Mouse (Mus musculus) fat pad, adult 2 months (tissue): Measurements from ENCODE around the gene 5730596B20Rik.

Source experiments
- DNase-seq: peaks from one replicate; pipeline ENCODE4 v3.0.0-alpha.2; 2011; ENCODE audit warnings: low read depth, low spot score; ENCODE audit errors: extremely low read depth

5730596B20Rik gene

GRCm38 (mm10) chr6:52174968-52175751 lies 2.1 kb upstream of the 5730596B20Rik start:
- no peak for DNase-seq

GRCm38 (mm10) chr6:52175864-52176263 lies 1.4 kb upstream of the 5730596B20Rik start:
- no peak for DNase-seq

GRCm38 (mm10) chr6:52176391-52176790 lies 907 bp upstream of the 5730596B20Rik start:
- no peak for DNase-seq

- DNase-seq: no peak
Observed at GRCm38 (mm10) chr6:52177806-52178205, 508 bp downstream of the 5730596B20Rik start.

- DNase-seq: no peak
Observed at GRCm38 (mm10) chr6:52178918-52179665, 1.8 kb downstream of the 5730596B20Rik start.

GRCm38 (mm10) chr6:52179690-52180089 lies 2.4 kb downstream of the 5730596B20Rik start:
- no peak for DNase-seq

GRCm38 (mm10) chr6:52180213-52180710 lies 3.0 kb downstream of the 5730596B20Rik start:
- no peak for DNase-seq

GRCm38 (mm10) chr6:52180726-52181125 lies 3.4 kb downstream of the 5730596B20Rik start:
- DNase-seq: no peak

GRCm38 (mm10) chr6:52182030-52182429 lies 4.7 kb downstream of the 5730596B20Rik start:
- DNase-seq: no peak

- DNase-seq: no peak
Observed at GRCm38 (mm10) chr6:52182793-52183192, 5.5 kb downstream of the 5730596B20Rik start.

- DNase-seq: no peak
Observed at GRCm38 (mm10) chr6:52183311-52184080, 6.2 kb downstream of the 5730596B20Rik start.

GRCm38 (mm10) chr6:52184668-52185067 lies 7.4 kb downstream of the 5730596B20Rik start:
- DNase-seq: no peak

GRCm38 (mm10) chr6:52185222-52185621 lies 7.9 kb downstream of the 5730596B20Rik start:
- DNase-seq: no peak

GRCm38 (mm10) chr6:52185834-52186233 lies 8.5 kb downstream of the 5730596B20Rik start:
- DNase-seq: no peak

- no peak for DNase-seq
Observed at GRCm38 (mm10) chr6:52186500-52186899, 9.2 kb downstream of the 5730596B20Rik start.

- DNase-seq: no peak
Observed at GRCm38 (mm10) chr6:52189172-52189591, 11.9 kb downstream of the 5730596B20Rik start.

- DNase-seq: no peak
Observed at GRCm38 (mm10) chr6:52189909-52190308, 12.6 kb downstream of the 5730596B20Rik start.

- no peak for DNase-seq
Observed at GRCm38 (mm10) chr6:52190410-52190809, 13.1 kb downstream of the 5730596B20Rik start.

GRCm38 (mm10) chr6:52190906-52191810 lies 13.9 kb downstream of the 5730596B20Rik start, which contains the start of gene Hoxa4:
Hoxa4 (minus strand) TSS chr6:52191753.
- DNase-seq: no peak
